Mouse (Mus musculus) kidney, postnatal 36 days (tissue): ENCODE measurements at regions not wholly inside any gene's neighbourhood (a gene's known extent, or its start where the extent isn't known, plus 50 kb on each side); places are given as distances from the start of the nearest gene placed in this dataset.

ENCODE experiments used
- DNase-seq, 2 experiments: peaks; one replicate each; pipeline ENCODE4 v3.0.0; 2021 to 2022; ENCODE audit warnings: mixed read lengths in 2 of 2

DNA sequence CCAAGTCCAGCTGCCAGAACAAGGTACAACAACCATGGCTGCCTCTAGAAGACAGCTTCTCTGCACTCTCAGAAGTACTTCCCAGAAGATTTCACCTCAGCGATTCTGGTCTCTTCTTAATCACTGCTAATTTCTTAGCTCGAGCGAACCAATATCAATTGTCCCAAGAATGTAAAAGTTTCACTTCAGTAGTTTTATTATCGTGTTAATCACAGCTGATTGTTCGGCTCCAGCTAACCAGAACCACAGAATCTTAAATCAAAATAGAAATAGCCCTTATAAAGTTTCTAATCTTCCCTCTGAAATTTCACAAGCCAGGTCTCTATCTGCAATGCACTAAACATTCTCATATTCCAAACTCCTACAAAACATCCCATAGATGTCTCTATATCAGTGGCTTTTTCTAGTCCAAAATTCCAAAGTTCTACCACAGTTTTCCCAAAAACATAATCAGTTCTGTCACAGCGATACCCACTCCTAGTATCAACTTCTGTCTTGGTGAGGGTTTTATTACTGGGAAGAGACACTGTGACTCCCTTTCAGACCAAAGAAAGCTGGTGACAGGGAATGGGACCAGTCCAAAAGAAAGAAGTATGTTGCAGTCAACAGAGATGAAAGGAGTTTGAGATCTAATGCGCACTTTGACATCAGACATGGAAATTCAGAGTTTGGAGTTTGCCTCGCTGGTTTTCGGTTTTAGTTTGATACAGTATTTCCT is 130.2 kb downstream of the Gm10283 start:
- no peak for DNase-seq

DNA sequence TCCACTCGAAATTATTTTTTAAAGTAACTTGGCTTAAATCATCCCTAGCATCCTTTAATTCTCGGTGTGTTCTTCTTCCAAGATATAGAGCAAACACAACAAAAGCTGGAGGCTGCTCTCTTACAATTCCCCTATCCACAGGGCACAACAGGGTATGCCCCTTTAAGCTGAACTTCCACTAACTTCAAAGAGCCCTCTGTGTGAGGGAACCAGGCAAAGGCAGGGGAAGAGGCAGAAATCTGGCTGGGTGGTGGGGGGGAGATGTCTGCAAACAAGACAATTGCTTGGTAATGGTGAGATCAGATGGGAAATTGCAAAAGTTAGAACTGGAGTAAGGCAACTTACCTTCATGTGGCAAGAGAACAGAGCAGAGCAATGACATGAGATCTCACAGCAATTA is 154.7 kb downstream of the Gm10283 start:
- DNase-seq: no peak

DNA sequence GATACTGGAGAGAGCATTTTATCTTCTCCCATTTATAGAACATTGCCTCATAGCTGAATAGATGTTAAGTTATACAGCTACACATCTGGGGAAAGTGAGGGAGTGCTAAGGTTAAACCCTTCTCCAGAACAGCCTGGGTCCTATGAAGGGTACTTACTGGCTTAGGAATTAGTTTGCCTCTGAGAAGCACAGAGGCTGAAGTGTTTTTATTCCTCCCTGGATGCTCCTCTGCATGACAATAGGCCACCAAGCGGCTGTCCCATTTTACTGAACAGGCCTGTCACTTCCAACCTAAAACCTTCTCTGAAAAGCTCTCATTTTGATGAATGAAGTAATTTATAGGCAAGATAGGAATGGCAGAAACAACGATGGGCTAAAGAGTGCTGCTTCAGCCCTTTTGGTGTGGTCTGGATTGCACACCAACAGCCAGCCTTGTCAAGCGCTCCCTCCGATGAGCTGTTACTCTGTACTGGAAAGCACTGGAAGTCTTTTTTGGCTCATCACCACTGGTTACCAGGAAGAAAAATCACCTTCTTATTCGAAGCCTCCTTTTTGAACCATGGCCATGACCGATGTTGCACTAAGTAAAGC is 157.1 kb downstream of the Gm10283 start:
- no peak for DNase-seq

DNA sequence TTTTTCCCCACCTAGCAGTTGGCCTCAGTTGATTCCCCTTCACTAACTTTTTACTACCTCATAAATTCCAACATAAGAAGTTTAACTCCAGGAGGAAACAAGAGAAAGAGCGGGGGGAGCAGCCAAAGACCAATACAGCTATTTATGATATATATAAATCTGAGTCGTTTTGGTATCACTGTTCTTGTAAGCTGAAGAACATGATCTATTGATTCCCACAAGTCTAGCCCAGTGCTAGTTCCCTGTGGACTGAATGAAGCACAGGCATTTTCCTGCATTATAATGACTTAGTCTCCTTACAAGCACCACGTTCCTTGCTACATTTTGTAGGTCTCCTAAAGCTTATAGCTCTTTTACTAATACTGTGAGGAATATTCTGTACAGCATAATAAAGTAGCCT is 187.5 kb downstream of the Gm10283 start:
- no peak for DNase-seq

DNA sequence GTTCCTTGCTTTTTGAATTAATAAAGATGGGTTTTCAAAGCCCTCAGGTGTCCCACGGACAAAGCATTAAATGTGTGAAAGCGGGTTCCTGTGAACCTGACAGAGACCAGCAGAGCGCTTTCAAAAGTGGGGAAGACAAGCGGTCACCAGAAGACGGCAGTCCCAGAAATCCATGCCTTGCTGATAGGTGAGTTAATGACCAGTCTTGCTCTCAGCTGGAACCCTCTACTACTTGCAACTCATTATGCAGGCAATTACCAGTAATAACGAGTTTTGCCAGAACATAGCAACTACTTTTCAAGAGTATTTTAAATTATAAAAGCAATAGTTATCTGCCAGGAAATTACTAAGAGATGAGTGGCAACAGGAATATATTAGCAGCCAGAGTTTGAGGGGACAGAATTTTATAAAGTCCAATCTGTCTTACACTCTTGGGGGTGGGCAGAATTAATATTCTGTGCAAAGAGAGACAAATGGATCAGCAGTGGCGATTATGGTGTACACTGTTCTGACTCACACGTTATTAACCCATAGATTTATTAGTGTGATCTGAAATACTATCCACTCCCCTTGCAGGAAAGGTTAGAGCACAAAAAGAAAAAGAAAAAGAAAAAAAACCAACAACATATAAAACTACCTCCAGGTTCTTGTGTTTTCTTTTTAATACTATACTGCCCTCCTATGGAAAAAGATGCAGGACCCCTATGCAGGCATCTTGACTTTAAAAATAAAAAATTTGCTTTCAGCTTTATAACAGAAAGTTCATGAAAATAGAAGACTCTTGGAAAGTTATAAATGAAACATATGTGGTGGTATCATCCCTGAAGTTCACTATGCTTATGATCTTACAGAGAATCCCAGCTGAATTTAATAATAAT is 188.8 kb downstream of the Gm10283 start:
- no peak for DNase-seq

DNA sequence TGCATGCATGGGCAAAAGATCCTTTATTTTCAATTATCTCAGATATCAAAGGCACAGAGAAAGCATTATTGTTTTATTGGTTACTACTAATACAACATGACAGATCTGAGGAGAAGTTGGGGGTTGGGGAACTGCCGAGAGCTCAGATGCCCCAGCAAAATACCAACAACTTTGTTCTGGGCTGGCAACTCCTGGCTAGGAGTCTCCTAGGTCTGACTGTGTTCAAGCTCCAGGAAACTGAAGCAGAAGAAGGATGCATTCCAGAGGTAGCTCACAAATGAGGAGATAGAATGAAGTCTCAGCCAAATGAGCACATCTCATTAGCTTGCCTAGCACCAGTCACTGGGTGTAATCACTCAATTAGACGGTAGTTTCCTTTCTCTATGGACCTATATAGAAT is 192.9 kb downstream of the Gm10283 start:
- DNase-seq: no peak

DNA sequence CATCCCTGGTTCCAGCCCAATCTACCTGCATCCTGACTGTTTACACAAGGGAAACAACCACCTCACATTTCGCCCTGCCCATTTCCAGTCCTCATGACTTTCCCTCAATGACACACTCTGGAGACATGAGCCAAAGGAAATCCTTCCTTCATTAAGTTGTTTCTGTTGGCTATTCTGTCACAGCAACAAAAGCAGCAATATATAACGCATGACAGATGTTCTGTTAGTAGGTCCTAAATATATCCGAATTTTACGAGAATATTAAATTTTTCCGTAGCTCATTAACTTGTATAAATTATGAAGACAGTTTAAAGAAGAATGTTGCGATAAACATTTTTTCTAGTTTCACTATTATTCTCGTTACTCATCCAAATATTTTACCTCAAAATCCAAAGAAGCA is 201.7 kb downstream of the Gm10283 start:
- DNase-seq: no peak

DNA sequence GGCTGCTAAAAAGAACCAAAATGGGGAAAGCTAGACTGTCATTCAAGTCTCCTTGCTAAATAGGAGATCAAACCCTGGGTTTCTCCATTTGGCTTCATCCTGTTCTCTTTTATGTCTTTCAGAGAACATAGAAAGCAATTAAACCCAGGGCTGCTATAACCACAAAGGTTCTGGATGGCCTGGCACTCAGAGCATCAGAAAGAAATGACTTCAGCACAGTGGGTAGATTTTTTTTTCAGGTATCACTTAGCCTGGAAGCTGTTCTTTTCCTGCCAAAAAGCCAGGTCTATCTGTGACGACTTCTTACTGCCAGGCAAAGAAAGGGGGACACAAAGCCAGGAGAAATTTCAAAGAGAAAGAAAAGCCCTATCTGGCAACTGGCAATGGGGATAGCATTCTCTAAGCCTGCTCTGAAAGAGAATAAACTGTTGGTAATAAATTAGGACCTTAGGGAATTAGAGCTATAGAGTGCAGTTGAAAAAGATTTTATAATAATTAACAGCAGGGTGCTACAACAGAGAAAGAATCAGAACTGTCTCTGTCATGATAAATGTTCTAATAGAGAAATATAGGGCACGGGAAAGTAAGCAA is 225.7 kb downstream of the Gm10283 start:
- DNase-seq: no peak

DNA sequence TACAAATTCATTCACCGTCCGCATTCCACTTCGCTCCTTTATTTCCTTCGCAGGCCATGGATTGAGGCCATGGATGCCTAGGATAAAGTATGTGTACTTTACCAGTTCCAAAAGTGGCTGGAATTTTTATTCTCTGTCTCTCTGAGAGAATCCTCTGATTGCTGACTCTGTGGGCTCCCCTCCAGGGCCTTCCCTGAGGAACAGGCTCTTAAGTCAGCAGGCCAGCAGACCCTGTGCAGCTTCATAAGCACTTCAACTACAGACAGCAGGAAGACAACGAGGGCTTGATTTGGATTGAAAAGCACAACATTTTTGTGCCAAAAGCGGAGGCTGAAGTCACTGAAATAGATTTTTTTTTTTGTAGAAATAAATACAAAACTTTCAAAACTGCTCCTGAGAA is 252.7 kb downstream of the Gm10283 start:
- no peak for DNase-seq

DNA sequence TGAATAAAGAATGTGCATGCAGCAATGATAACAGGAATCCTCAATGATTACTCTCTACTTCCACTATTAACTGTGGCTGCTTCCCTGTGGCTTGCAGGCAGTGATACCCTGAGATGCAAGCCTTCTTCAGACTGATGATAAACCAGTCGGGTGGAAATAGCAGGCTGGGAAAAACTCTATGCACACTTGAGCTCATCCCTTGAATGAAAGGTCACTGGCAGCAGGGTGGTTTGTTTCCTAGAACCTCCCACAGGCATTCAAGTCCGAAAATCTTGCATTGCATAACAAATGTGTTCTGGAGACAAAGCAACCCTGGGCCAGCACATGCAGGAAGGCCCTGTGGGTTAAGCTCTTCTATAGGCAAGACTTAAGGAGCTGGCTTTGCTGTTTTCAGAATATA is 253.3 kb downstream of the Gm10283 start:
- peak; percentile 31 to 38 for DNase-seq

DNA sequence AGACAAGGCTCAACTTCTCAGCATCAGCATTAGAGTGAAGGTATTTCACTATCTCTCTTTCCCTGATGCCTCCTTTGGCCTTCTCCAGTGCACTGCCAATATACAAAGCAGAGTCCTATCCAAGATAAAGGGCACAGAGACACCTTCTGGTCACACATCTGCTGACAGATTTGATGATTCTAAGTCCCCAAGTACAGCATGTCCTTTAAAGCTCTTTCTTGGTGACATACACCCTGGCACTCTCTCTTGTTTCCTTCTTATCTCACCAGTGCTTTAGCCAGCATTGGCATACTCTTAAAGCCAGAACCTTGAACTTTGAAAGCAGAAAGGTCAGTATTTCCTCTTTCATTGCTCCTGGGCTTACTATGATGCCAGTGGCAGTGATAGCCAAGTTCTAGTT is 255.4 kb downstream of the Gm10283 start:
- no peak for DNase-seq

DNA sequence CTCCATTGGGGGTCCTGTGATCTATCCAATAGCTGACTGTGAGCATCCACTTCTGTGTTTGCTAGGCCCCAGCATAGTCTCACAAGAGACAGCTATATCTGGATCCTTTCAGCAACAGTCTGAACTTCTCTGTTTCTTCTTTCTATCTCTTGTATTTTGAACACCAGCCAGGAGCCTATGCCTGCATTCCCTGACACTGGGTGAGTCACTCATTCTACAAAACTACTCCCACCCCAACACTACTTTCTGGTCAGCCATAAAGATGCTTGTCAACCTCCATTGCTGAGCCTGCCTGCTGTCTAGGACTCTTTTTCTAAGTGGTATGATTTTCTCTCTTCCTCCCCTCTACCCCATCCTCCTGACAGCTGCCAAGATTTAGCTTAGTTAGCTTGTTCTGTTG is 261.6 kb downstream of the Gm10283 start:
- no peak for DNase-seq

DNA sequence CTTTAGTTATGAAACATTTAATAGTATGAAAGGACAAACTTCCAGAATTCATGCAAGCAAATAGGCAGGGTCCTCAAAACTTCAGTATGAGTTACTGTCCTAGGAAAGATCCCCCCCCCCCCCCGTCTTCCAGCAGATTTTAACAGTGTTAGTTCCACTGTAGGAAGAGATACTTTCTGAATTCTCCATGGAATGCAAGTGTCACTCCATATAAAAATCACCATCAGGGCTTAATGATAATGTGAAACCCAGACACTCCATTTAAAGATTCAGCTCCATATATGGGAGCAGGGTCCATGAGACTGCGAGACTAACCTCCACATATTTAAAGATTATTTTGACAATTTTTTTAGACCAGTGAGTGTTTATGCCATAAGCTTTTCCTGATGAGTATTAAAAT is 282.1 kb downstream of the Gm10283 start:
- DNase-seq: no peak

DNA sequence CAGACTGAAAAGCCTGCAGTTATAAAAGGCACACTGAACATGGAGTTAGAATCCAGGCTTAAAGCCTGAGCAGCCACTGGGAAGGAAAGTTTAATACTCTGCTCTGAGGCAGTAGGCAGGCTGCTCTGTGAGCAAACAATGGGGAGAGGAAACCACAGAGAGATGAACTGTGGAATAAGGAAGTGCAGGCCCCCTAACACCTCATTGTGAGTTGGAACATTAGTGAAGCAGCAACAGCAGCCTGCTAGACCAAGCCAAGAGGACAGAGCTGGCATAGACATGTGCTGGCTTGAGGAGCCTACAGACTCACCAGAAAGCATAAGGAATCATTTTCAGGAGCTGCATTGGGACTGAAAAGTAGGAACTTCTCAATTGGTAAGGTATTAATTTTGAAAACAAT is 307.4 kb downstream of the Gm10283 start:
- no peak for DNase-seq

DNA sequence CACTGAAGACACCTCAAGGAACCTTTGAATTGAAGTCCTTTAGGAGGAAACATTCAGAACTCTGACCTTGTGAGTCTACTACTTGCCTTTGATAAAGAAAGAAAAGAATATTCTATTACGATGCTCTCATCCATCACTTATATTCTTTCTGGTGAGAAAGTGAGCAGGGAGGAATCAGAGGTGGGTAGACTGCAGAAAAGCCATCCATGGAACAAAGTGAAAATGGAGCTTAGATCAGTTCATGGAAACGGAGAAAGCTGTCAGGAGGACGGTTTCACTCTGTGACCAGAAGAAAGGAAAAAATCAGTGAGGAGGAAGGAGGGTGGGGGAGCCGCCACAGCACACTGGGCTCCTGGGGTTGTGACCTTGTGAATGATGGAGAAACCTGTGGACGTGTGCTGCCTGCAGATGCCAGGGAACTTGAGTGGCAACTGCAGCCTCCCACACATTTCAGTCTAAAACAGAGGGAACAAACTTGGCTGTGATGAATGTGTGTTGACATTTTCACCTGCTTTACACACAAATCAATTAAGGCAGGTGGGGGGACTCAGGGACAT is 335.2 kb downstream of the Gm10283 start:
- DNase-seq: no peak
